Mouse (Mus musculus): ENCODE measurements around the gene Map1b.

Gene Map1b

GRCm38 (mm10) chr13:99413481-99414351 is 102.6 kb downstream of the Map1b start:
- ATAC-seq (ENCODE audit: insufficient number of reproducible peaks, low FRiP score, low TSS enrichment): no peak

DNA sequence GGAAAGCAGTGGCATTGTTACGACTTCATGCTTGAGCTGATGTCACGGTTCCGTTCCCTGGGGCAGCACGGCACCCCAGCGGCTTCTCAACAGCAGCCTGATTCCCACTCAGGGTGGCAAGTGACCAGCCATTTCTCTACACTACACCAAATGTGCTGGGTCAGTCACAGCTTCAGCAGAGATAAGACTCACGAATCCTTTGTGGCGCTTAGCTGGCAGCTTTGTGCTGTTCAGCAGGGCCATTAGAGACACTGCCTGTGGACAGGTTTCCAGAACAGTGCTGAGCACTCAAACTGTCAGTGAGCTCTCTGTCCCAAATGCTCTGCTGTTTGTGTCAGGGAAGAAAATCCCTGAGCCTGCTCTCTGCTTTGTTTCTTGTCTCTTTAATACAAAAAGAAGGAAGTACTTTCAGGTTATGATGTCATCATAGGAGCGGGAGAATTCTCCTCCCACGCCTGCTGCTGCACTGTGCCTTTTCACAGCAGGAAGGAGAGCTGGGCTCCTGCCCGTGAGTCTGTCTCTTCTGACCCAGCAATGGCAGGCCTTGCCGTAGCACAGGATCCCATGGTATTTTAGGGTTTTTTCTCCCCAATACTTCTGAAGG is 103.8 kb downstream of the Map1b start:
- ATAC-seq (ENCODE audit: insufficient number of reproducible peaks, low FRiP score, low TSS enrichment): peak; percentile 84

- no peak for ATAC-seq (ENCODE audit: insufficient number of reproducible peaks, low FRiP score, low TSS enrichment)
Observed at GRCm38 (mm10) chr13:99411761-99412160, 104.6 kb downstream of the Map1b start.

- ATAC-seq (ENCODE audit: insufficient number of reproducible peaks, low FRiP score, low TSS enrichment): no peak
Observed at GRCm38 (mm10) chr13:99410611-99411515, 105.5 kb downstream of the Map1b start.

- ATAC-seq (ENCODE audit: insufficient number of reproducible peaks, low FRiP score, low TSS enrichment): no peak
Observed at GRCm38 (mm10) chr13:99409216-99409615, 107.1 kb downstream of the Map1b start.

GRCm38 (mm10) chr13:99399373-99399772 is 117.0 kb downstream of the Map1b start:
- ATAC-seq (ENCODE audit: insufficient number of reproducible peaks, low FRiP score, low TSS enrichment): no peak

DNA sequence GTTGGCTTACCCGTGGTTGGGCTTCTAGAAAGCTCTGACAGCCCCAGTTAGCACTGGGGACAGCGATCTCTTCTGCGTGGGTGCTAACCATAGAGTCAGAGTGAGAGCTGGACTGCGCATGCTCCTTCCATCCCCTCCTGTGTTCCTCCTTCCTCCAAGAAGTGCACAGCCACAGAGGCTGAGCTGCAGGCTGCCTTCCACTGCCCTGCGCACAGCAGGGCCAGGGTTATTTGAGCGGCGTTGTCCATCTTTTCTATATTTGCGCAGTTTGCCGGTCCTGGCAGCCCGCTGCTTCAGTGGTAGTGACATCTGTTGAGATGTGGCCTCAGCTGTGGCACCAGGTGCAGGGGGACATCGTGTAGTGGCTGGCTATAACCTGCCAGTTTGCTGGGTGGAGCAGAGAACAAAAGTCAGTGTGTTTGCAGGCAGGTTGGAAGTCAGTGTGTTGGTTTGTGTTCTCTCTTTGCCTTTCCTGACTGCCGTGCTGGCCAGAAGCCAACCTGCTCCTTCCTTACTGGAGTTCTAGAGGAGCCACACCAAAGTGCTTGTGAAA is 118.1 kb downstream of the Map1b start:
- ATAC-seq (ENCODE audit: insufficient number of reproducible peaks, low FRiP score, low TSS enrichment): no peak

- peak; percentile 96 for ATAC-seq (ENCODE audit: insufficient number of reproducible peaks, low FRiP score, low TSS enrichment)
Observed at GRCm38 (mm10) chr13:99397228-99397627, 119.1 kb downstream of the Map1b start.

DNA sequence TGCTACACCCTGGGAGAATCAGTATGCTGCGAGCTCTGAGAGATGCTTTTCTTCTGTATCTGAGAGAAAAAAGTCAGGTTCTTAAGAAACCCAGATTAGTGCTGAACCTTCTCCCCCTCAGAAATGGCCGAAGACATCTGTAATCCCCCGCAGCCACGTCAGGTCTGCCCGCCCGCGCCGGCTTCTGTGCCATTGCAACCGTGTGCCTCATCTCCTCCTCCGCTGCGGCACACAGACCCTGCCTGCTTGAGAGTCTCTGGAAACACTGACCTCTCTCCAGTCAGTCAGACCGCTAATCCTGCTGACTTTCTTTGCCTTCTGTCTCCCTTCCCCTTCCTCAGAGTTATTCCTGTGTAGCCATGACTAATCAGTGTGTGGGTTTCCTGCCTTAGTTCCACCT is 120.8 kb downstream of the Map1b start:
- no peak for ATAC-seq (ENCODE audit: insufficient number of reproducible peaks, low FRiP score, low TSS enrichment)

GRCm38 (mm10) chr13:99394694-99395093 is 121.6 kb downstream of the Map1b start:
- no peak for ATAC-seq (ENCODE audit: insufficient number of reproducible peaks, low FRiP score, low TSS enrichment)

DNA sequence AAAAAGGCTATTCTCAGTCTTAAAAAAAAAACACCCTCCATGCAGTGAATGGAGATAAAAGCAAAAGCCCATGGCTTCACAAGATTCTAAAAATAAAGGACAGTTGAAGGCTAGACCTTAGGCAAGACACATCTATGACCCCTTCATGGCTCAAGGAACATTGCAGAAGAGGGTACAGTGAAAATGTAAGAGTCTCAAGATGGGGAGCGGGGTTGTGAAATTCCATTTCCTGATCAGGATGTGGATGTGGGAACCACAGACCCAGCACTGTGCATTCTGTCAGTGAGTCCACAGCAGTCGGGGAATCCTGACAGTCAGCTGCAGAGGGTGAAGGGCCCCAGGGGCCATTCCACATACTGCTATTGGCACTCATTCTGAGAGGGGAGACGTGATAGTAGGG is 123.2 kb downstream of the Map1b start:
- no peak for ATAC-seq (ENCODE audit: insufficient number of reproducible peaks, low FRiP score, low TSS enrichment)

- ATAC-seq (ENCODE audit: insufficient number of reproducible peaks, low FRiP score, low TSS enrichment): peak; percentile 66; the same call in 1 of the 2 replicates
Observed at GRCm38 (mm10) chr13:99391417-99391816, 124.9 kb downstream of the Map1b start.

DNA sequence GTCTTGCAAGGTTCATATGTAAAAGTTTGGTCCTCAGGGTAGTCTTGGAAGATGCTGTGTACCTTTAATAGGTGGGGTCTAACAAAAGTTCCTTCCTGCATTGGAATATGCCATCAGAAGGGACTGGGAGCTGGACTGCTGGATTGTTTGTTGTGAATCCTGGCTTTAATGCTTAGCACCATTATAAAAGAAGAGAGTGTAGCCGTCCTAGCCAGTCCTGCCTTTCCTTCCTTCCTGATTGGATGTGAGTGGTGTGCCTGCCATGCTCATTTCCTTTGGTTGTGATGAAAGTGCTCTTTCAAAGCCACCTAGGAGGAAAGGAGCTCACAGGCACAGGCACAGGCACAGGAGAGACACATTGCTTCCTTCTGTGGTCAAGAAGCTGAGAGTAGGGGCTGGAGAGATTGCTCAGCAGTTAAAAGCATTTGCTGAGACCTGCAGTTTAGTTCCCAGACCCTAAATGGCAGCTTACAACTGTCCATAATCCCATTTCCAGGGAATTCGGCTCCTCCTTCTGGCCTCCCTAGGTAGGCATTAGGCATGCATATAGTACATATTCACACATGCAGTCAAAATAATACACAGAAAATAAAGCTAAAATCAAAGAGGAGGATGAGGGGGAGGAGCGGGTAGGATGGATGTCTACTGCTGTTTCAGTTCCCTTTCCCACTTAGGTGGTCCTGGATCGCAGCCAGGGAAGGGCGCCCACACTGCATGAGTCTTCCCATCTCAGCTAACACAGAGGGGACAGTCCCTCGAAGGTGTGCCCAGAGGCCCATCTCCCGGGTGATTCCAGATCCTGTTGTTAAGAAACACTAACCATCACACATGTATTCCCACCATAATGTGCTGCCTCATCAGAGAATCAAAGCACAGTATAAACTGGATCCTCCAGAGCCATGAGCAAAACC is 128.2 kb downstream of the Map1b start:
- no peak for ATAC-seq (ENCODE audit: insufficient number of reproducible peaks, low FRiP score, low TSS enrichment)

- ATAC-seq (ENCODE audit: insufficient number of reproducible peaks, low FRiP score, low TSS enrichment): no peak
Observed at GRCm38 (mm10) chr13:99386341-99386740, 130.0 kb downstream of the Map1b start.

- ATAC-seq (ENCODE audit: insufficient number of reproducible peaks, low FRiP score, low TSS enrichment): no peak
Observed at GRCm38 (mm10) chr13:99385911-99386310, 130.4 kb downstream of the Map1b start.

DNA sequence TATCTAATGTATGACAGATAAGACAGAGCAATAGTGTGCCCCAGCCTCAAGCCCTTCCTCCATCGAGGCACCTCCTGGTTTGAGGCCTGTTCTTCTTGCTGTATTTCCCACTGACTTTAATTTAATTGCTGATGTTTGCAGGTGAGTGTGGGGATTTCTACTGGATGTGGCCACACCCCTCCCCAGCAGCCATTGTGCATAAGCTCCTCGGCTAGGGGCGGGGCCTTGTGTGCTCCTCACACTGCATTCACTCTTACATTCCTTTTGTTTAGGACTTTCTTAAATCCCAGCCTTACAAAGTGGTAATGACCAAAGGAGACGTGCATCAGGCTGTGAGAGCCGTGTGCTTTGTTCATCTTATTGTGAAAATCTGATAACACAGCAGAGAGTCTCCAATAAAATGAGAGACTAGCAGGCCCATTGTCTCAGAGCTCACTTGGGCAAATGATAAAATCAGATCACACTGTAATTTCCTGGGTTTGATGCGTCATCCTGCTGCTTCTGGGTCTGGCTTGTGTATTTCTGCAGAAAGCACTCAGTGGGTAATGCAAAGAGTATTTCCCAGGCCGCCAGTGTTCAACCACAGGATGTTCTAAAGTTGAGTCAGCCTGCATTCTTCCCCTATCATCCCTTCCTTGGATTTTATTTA is 131.7 kb downstream of the Map1b start:
- ATAC-seq (ENCODE audit: insufficient number of reproducible peaks, low FRiP score, low TSS enrichment): no peak

DNA sequence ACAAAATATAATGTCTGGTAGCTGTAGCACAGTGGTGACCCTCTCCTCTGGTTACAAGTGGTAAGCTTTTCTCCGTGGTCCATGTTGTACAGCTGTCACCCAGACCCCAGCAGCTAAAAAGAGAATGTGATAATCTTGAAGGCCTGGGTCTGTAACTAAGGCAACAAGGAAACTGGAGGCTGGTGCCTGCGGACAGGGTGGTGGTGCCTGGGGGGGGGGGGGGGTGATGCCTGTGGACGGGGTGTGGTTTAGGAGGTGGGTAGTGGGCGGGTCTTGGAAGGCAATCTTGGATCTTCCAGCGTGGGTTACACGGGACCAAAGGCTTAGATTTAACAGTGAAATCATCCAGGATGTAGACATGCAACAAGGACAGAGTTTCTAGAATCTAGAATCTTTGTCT is 134.0 kb downstream of the Map1b start:
- ATAC-seq (ENCODE audit: insufficient number of reproducible peaks, low FRiP score, low TSS enrichment): no peak

DNA sequence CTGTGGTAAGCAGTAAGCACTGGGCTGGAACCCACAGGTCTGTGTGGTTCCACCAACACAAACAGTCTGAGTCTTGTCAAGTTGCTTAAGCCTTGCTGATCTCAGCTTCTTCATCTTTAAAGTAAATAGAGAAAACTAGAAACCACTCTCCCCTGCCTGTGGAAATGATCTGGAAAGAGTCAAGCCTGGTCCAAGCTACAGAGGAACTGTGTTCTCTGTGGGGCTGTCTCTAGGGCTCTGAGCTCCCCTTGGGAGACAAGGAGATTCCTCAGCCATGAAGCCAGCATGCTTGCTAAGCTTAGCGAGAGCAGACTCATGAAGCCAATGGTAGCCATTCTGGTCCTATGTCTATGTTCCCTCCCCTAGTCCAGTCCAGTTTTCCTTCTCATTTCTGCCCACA is 138.1 kb downstream of the Map1b start:
- no peak for ATAC-seq (ENCODE audit: insufficient number of reproducible peaks, low FRiP score, low TSS enrichment)

DNA sequence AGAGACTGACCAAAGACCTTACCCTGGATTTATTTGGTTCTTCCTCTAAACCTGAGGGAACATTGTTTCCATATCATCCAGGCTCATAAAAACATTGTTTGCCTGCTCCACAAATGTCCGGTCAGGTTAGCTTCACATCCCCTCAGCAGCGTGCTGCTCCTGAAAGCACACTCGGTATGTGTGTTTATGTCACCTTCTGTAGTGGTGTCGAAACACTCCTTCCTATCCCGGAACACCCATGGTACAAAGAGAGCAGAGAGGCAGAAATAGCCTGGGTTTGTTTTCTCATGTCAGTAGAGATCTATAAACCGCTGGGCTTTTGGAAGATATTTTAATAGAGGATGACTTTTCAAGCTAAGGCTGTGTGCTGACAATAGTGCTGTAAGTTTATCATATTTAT is 139.3 kb downstream of the Map1b start:
- ATAC-seq (ENCODE audit: insufficient number of reproducible peaks, low FRiP score, low TSS enrichment): no peak
